Mouse (Mus musculus) stomach, postnatal 0 days (tissue): ENCODE results near the gene Fam53b. TPM values are rescaled to one million over a fixed set of nuclear protein-coding genes. Genes with fewer than 3 reads are reported as not detected.

Source experiments
- ATAC-seq: fragments of 200-750 bp; cut with Nextera tagmentation; 2 replicates; pipeline ENCODE4 v1.8.0; 2017; ENCODE audit not compliant: low FRiP score, low TSS enrichment
- DNase-seq: peaks from one replicate; pipeline ENCODE4 v3.0.0-alpha.2; 2016; ENCODE audit warnings: low spot score
- H3K27ac ChIP-seq: fragments of 300-500 bp; sonication (generic); replicated peaks from 2 replicates; pipeline ENCODE4 v1.5.1; 2014; ENCODE audit warnings: mild to moderate bottlenecking, control low read depth
- H3K27me3 ChIP-seq: fragments of 300-500 bp; sonication (generic); 2 replicates; pipeline ENCODE4 v1.6.1; 2014; ENCODE audit warnings: low read length; ENCODE audit not compliant: control insufficient read depth, insufficient read depth
- H3K36me3 ChIP-seq: fragments of 300-500 bp; sonication (generic); 2 replicates; pipeline ENCODE4 v1.6.1; 2014; ENCODE audit warnings: low read length, mixed read lengths; ENCODE audit not compliant: control insufficient read depth, insufficient read depth
- H3K4me1 ChIP-seq: fragments of 300-500 bp; sonication (generic); replicated peaks from 2 replicates; pipeline ENCODE4 v1.6.1; 2014; ENCODE audit warnings: antibody characterized with exemption; ENCODE audit not compliant: control insufficient read depth, insufficient read depth
- H3K4me2 ChIP-seq: fragments of 300-500 bp; sonication (generic); replicated peaks from 2 replicates; pipeline ENCODE4 v1.6.1; 2014; ENCODE audit warnings: low read depth, mild to moderate bottlenecking, control low read depth, moderate library complexity
- H3K4me3 ChIP-seq: fragments of 300-500 bp; sonication (generic); 2 replicates; pipeline ENCODE4 v1.5.1; 2014; ENCODE audit warnings: low read depth, low read length, control low read depth
- H3K9ac ChIP-seq: fragments of 300-500 bp; sonication (generic); 2 replicates; pipeline ENCODE4 v1.6.1; 2014; ENCODE audit warnings: mild to moderate bottlenecking, low read length, control low read depth, mixed read lengths
- H3K9me3 ChIP-seq: fragments of 300-500 bp; sonication (generic); 2 replicates; pipeline ENCODE4 v1.6.1; 2016; ENCODE audit warnings: low read length; ENCODE audit not compliant: control insufficient read depth
- CTCF ChIP-seq: IDR thresholded peaks from 2 replicates; pipeline ENCODE4 v1.5.1; 2016; ENCODE audit warnings: antibody characterized with exemption, low read depth, mild to moderate bottlenecking, moderate library complexity
- EP300 ChIP-seq: optimal IDR thresholded peaks from 2 replicates; pipeline ENCODE3; 2016; ENCODE audit warnings: antibody characterized with exemption
- whole genome bisulfite sequencing: fragments of 180-500 bp; shearing (Covaris S2); extraction: QIAGEN DNeasy Blood & Tissue Kit; methylation state at CpG from one replicate; pipeline ENCODE4 v1.1.7; 2014; 5-methylcytosine and 5-hydroxymethylcytosine counted together
- polyA plus RNA-seq: library from polyadenylated mRNA; unstranded; fragments of >200 nt; fragmentation: Nextera tagmentation; extraction: Ambion mirVana; gene quantifications from 2 replicates; pipeline ENCODE4 v1.2.1, GENCODE M21; 2015

Fam53b gene
- polyA plus RNA-seq, 1 experiment from 2014 or later = 8.5 TPM

GRCm38 (mm10) chr7:132801509-132801908 is 12.2 kb downstream of the Fam53b start:
- H3K27me3 ChIP-seq = no peaks in the 10 kb centered on the region
- H3K9ac ChIP-seq = no peak overlapping the region
- no peaks in the 10 kb centered on the region for H3K36me3 ChIP-seq
- ATAC-seq (peak; percentile 22; the same call in 1 of the 2 replicates), DNase-seq (no peak)
- TF ChIP-seq CTCF (no peak), EP300 (no peak)
- no peak overlapping the region for H3K4me2 ChIP-seq
- H3K4me3 ChIP-seq = no peak overlapping the region
- H3K27ac ChIP-seq = peak overlapping the region; percentile 45; the same call in 1 of the 2 replicates
- H3K4me1 ChIP-seq = peaks cover 2% of the 10 kb centered on the region; the same call in 1 of the 2 replicates
- WGBS = 78% methylated on average over 5 of the region's 5 CpGs
- H3K9me3 ChIP-seq = no peaks in the 10 kb centered on the region

GRCm38 (mm10) chr7:132800868-132801267 is 12.8 kb downstream of the Fam53b start:
- DNase-seq (no peak), ATAC-seq (no peak)
- Histone ChIP-seq H3K27me3 (no peaks in the 10 kb centered on the region), H3K4me3 (no peak overlapping the region), H3K4me2 (no peak overlapping the region), H3K9me3 (no peaks in the 10 kb centered on the region), H3K27ac (0 out of 2 replicates have a peak overlapping the region, but pooled peaks have one; percentile 4), H3K36me3 (no peaks in the 10 kb centered on the region), H3K9ac (no peak overlapping the region), H3K4me1 (peaks cover 2% of the 10 kb centered on the region; the same call in 1 of the 2 replicates)
- WGBS = 68% methylated on average over 10 of the region's 10 CpGs
- TF ChIP-seq EP300 = no peak

- no peaks in the 10 kb centered on the region for H3K9me3 ChIP-seq
- no peak for TF ChIP-seq EP300
- peak; percentile 34; the same call in 1 of the 2 replicates for TF ChIP-seq CTCF
- H3K4me3 ChIP-seq = no peak overlapping the region
- ATAC-seq = no peak
- no peak for DNase-seq
- H3K27me3 ChIP-seq = no peaks in the 10 kb centered on the region
- H3K27ac ChIP-seq = 0 out of 2 replicates have a peak overlapping the region, but pooled peaks have one; percentile 13
- 90% methylated on average over 5 of the region's 5 CpGs for WGBS
- H3K4me1 ChIP-seq = peaks cover 2% of the 10 kb centered on the region; the same call in 1 of the 2 replicates
- H3K36me3 ChIP-seq = no peaks in the 10 kb centered on the region
- H3K9ac ChIP-seq = no peak overlapping the region
- no peak overlapping the region for H3K4me2 ChIP-seq
These were observed 14.3 kb downstream of the Fam53b start for GRCm38 (mm10) chr7:132799119-132800016.

- Histone ChIP-seq H3K27ac (no peak overlapping the region), H3K9ac (no peak overlapping the region), H3K4me1 (0 out of 2 replicates have a peak, but pooled peaks cover 2% of the 10 kb centered on the region), H3K9me3 (no peaks in the 10 kb centered on the region), H3K27me3 (no peaks in the 10 kb centered on the region), H3K36me3 (no peaks in the 10 kb centered on the region), H3K4me3 (no peak overlapping the region), H3K4me2 (no peak overlapping the region)
- no peak for TF ChIP-seq CTCF
- TF ChIP-seq EP300 = no peak
- DNase-seq = no peak
- ATAC-seq = no peak
- WGBS = 90% methylated on average over 5 of the region's 5 CpGs
These were observed 18.5 kb downstream of the Fam53b start for GRCm38 (mm10) chr7:132795141-132795540.

- no peaks in the 10 kb centered on the region for H3K36me3 ChIP-seq
- no peak overlapping the region for H3K4me2 ChIP-seq
- DNase-seq = no peak
- 50% methylated on average over 6 of the region's 6 CpGs for WGBS
- no peak overlapping the region for H3K4me3 ChIP-seq
- H3K27ac ChIP-seq = no peak overlapping the region
- 0 out of 2 replicates have a peak, but pooled peaks cover 2% of the 10 kb centered on the region for H3K4me1 ChIP-seq
- TF ChIP-seq CTCF (no peak), EP300 (no peak)
- peak; percentile 53; the same call in 1 of the 2 replicates for ATAC-seq
- no peak overlapping the region for H3K9ac ChIP-seq
- no peaks in the 10 kb centered on the region for H3K27me3 ChIP-seq
- H3K9me3 ChIP-seq = no peaks in the 10 kb centered on the region
These were observed 20.2 kb downstream of the Fam53b start for GRCm38 (mm10) chr7:132793467-132793866.
